Mouse (Mus musculus): ENCODE results near the gene Fpgs.
A peak's percentile ranks its signal among the peaks of the same experiment; 100 is the strongest.

Gene Fpgs

GRCm38 (mm10) chr2:32700966-32701743, 2.8 kb downstream of the Fpgs start:
- peak; percentile 36 for DNase-seq (ENCODE audit: low read depth, low spot score)

- DNase-seq (ENCODE audit: low read depth, low spot score) = no peak
Measured at GRCm38 (mm10) chr2:32699680-32700079, 4.3 kb downstream of the Fpgs start.

GRCm38 (mm10) chr2:32694691-32695090, 9.3 kb downstream of the Fpgs start:
- no peak for DNase-seq (ENCODE audit: low read depth, low spot score)

- peak; percentile 99 for DNase-seq (ENCODE audit: low read depth, low spot score)
Measured at GRCm38 (mm10) chr2:32693823-32694411, 10.0 kb downstream of the Fpgs start.

GRCm38 (mm10) chr2:32693282-32693681, 10.7 kb downstream of the Fpgs start:
- no peak for DNase-seq (ENCODE audit: low read depth, low spot score)

- DNase-seq (ENCODE audit: low read depth, low spot score) = no peak
Measured at GRCm38 (mm10) chr2:32692496-32692895, 11.4 kb downstream of the Fpgs start.

GRCm38 (mm10) chr2:32691041-32691440, 12.9 kb downstream of the Fpgs start:
- DNase-seq (ENCODE audit: low read depth, low spot score) = no peak

- peak; percentile 94 for DNase-seq (ENCODE audit: low read depth, low spot score)
Measured at GRCm38 (mm10) chr2:32689420-32689819, 14.5 kb downstream of the Fpgs start.

- DNase-seq (ENCODE audit: low read depth, low spot score) = no peak
Measured at GRCm38 (mm10) chr2:32687562-32687961, 16.4 kb downstream of the Fpgs start.

GRCm38 (mm10) chr2:32686640-32687039, 17.3 kb downstream of the Fpgs start:
- DNase-seq (ENCODE audit: low read depth, low spot score) = no peak

GRCm38 (mm10) chr2:32685807-32686206, 18.1 kb downstream of the Fpgs start:
- no peak for DNase-seq (ENCODE audit: low read depth, low spot score)

GRCm38 (mm10) chr2:32684681-32685428, 19.1 kb downstream of the Fpgs start:
- DNase-seq (ENCODE audit: low read depth, low spot score) = no peak

GRCm38 (mm10) chr2:32683701-32684100, 20.2 kb downstream of the Fpgs start:
- DNase-seq (ENCODE audit: low read depth, low spot score) = no peak

GRCm38 (mm10) chr2:32682721-32683417, 21.1 kb downstream of the Fpgs start:
- DNase-seq (ENCODE audit: low read depth, low spot score) = no peak

GRCm38 (mm10) chr2:32681754-32682153, 22.2 kb downstream of the Fpgs start:
- DNase-seq (ENCODE audit: low read depth, low spot score) = peak; percentile 57

- DNase-seq (ENCODE audit: low read depth, low spot score) = no peak
Measured at GRCm38 (mm10) chr2:32680961-32681650, 22.8 kb downstream of the Fpgs start.

GRCm38 (mm10) chr2:32680051-32680451, 23.9 kb downstream of the Fpgs start:
- no peak for DNase-seq (ENCODE audit: low read depth, low spot score)

GRCm38 (mm10) chr2:32677683-32678082, 26.3 kb downstream of the Fpgs start:
- no peak for DNase-seq (ENCODE audit: low read depth, low spot score)

GRCm38 (mm10) chr2:32676821-32677220, 27.1 kb downstream of the Fpgs start:
- peak; percentile 57 for DNase-seq (ENCODE audit: low read depth, low spot score)

GRCm38 (mm10) chr2:32673176-32673917, 30.6 kb downstream of the Fpgs start:
- DNase-seq (ENCODE audit: low read depth, low spot score) = peak; percentile 45
